Mouse (Mus musculus) MEL (cell line): Measurements from ENCODE around the gene Slc23a2. TPM values are rescaled to one million over a fixed set of nuclear protein-coding genes. Genes with fewer than 3 reads are reported as not detected.

Experiments
- DNase-seq: peaks from one replicate; pipeline ENCODE4 v3.0.0; 2011; ENCODE audit warnings: low read depth, low spot score
- H3K27ac ChIP-seq: 2 replicates; pipeline ENCODE4 v1.5.1; 2012; ENCODE audit warnings: low read depth, mild to moderate bottlenecking, control low read depth, low read length, moderate library complexity; ENCODE audit not compliant: control insufficient read depth
- H3K27me3 ChIP-seq, 2 experiments: fragments of 150-350 bp in 1 of 2; sonication (generic) in 1 of 2; 2 replicates each; pipeline ENCODE4 v1.6.1; 2012; ENCODE audit warnings: low read length in 2 of 2, mild to moderate bottlenecking in 2 of 2, improper control_type of control experiment in 1 of 2, moderate library complexity in 1 of 2; ENCODE audit not compliant: insufficient read depth in 2 of 2, control insufficient read depth in 1 of 2
- H3K36me3 ChIP-seq, 2 experiments: 2 replicates each; pipeline ENCODE4 v1.6.1; 2012 to 2014; ENCODE audit warnings: low read length in 2 of 2, improper control_type of control experiment in 1 of 2, inconsistent platforms in 1 of 2, mild to moderate bottlenecking in 1 of 2; ENCODE audit not compliant: insufficient read depth in 2 of 2, control insufficient read depth in 1 of 2
- H3K4me1 ChIP-seq, 2 experiments: fragments of 150-350 bp in 1 of 2; sonication (generic) in 1 of 2; 2 replicates each; pipeline ENCODE4 v1.6.1; 2012; ENCODE audit warnings: low read length in 2 of 2, improper control_type of control experiment in 1 of 2, mild to moderate bottlenecking in 1 of 2; ENCODE audit not compliant: insufficient read depth in 2 of 2, control insufficient read depth in 1 of 2
- H3K4me3 ChIP-seq, 2 experiments: fragments of 150-350 bp in 1 of 2; sonication (generic) in 1 of 2; 2 replicates each; pipeline ENCODE4 v1.5.1; 2012; ENCODE audit warnings: low read depth in 2 of 2, low read length in 2 of 2, mild to moderate bottlenecking in 2 of 2, moderate library complexity in 2 of 2, control low read depth in 1 of 2, improper control_type of control experiment in 1 of 2; ENCODE audit not compliant: control insufficient read depth in 1 of 2, insufficient read depth in 1 of 2
- H3K79me2 ChIP-seq: 2 replicates; pipeline ENCODE4 v1.6.1; 2012; ENCODE audit warnings: mild to moderate bottlenecking, low read length, moderate library complexity; ENCODE audit not compliant: control insufficient read depth, poor library complexity, insufficient read depth
- H3K9ac ChIP-seq: 2 replicates; pipeline ENCODE4 v1.6.1; 2012; ENCODE audit warnings: low read depth, mild to moderate bottlenecking, control low read depth, low read length, moderate library complexity; ENCODE audit not compliant: control insufficient read depth, poor library complexity, severe bottlenecking
- H3K9me3 ChIP-seq: fragments of 150-350 bp; sonication (generic); replicated peaks from 2 replicates; pipeline ENCODE4 v1.6.1; 2012; ENCODE audit warnings: mild to moderate bottlenecking, low read length, improper control_type of control experiment, moderate library complexity; ENCODE audit not compliant: insufficient read depth
- CTCF ChIP-seq, 3 experiments: IDR thresholded peaks in 2 of 3; conservative IDR thresholded peaks in 1 of 3; 2 replicates each; pipeline ENCODE4 v1.5.1; 2011 to 2012; ENCODE audit warnings: low read length in 3 of 3, low read depth in 2 of 3, mild to moderate bottlenecking in 2 of 3, improper control_type of control experiment in 1 of 3, inconsistent platforms in 1 of 3, mixed read lengths in 1 of 3, moderate library complexity in 1 of 3; ENCODE audit not compliant: control insufficient read depth in 1 of 3, insufficient read depth in 1 of 3, poor library complexity in 1 of 3, severe bottlenecking in 1 of 3
- E2F4 ChIP-seq: IDR thresholded peaks from 2 replicates; pipeline ENCODE4 v1.6.1; 2011; ENCODE audit warnings: low read depth, low read length, improper control_type of control experiment, borderline replicate concordance
- EP300 ChIP-seq, 2 experiments: IDR thresholded peaks; 2 replicates each; pipeline ENCODE4 v1.6.1; 2011; ENCODE audit warnings: improper control_type of control experiment in 2 of 2, low read length in 2 of 2, low read depth in 1 of 2, mild to moderate bottlenecking in 1 of 2
- ETS1 ChIP-seq: IDR thresholded peaks from 2 replicates; pipeline ENCODE4 v1.6.1; 2012; ENCODE audit warnings: low read depth, mild to moderate bottlenecking, inconsistent platforms, low read length, improper control_type of control experiment, moderate library complexity
- JUND ChIP-seq: IDR thresholded peaks from 2 replicates; pipeline ENCODE4 v1.6.1; 2011; ENCODE audit warnings: low read depth, mild to moderate bottlenecking, improper control_type of control experiment, low read length
- KAT2A ChIP-seq: conservative IDR thresholded peaks from 2 replicates; pipeline ENCODE4 v1.6.1; 2012; ENCODE audit warnings: low read depth, low read length, improper control_type of control experiment, inconsistent platforms
- MAFK ChIP-seq: IDR thresholded peaks from 2 replicates; pipeline ENCODE4 v1.6.1; 2011; ENCODE audit warnings: low read depth, mild to moderate bottlenecking, low read length, improper control_type of control experiment, borderline replicate concordance
- MAZ ChIP-seq: IDR thresholded peaks from 2 replicates; pipeline ENCODE4 v1.6.1; 2012; ENCODE audit warnings: low read depth, mild to moderate bottlenecking, inconsistent platforms, low read length, improper control_type of control experiment
- MEF2A ChIP-seq: IDR thresholded peaks from 2 replicates; pipeline ENCODE4 v1.6.1; 2014; ENCODE audit warnings: low read depth, mild to moderate bottlenecking, inconsistent platforms, low read length, improper control_type of control experiment; ENCODE audit not compliant: poor library complexity, insufficient replicate concordance, severe bottlenecking; ENCODE audit errors: extremely low read depth
- MXI1 ChIP-seq: IDR thresholded peaks from 2 replicates; pipeline ENCODE4 v1.6.1; 2011; ENCODE audit warnings: mild to moderate bottlenecking, low read depth, low read length, improper control_type of control experiment
- RCOR1 ChIP-seq: IDR thresholded peaks from 2 replicates; pipeline ENCODE4 v1.6.1; 2012; ENCODE audit warnings: low read depth, mild to moderate bottlenecking, inconsistent platforms, low read length, improper control_type of control experiment
- UBTF ChIP-seq: IDR thresholded peaks from 2 replicates; pipeline ENCODE4 v1.6.1; 2012; ENCODE audit warnings: low read depth, mild to moderate bottlenecking, inconsistent platforms, low read length, improper control_type of control experiment, moderate library complexity, borderline replicate concordance; ENCODE audit not compliant: insufficient read depth
- USF1 ChIP-seq: IDR thresholded peaks from 2 replicates; pipeline ENCODE4 v1.6.1; 2014; ENCODE audit warnings: low read depth, mild to moderate bottlenecking, inconsistent platforms, low read length, improper control_type of control experiment, moderate library complexity
- ZC3H11A ChIP-seq: IDR thresholded peaks from 2 replicates; pipeline ENCODE4 v1.6.1; 2012; ENCODE audit warnings: low read depth, mild to moderate bottlenecking, inconsistent platforms, low read length, improper control_type of control experiment
- ZKSCAN1 ChIP-seq: IDR thresholded peaks from 2 replicates; pipeline ENCODE4 v1.6.1; 2012; ENCODE audit warnings: low read depth, mild to moderate bottlenecking, inconsistent platforms, low read length, improper control_type of control experiment, moderate library complexity
- ZMIZ1 ChIP-seq: IDR thresholded peaks from 2 replicates; pipeline ENCODE4 v1.6.1; 2012; ENCODE audit warnings: low read depth, mild to moderate bottlenecking, inconsistent platforms, low read length, improper control_type of control experiment, moderate library complexity
- polyA plus RNA-seq, 2 experiments: library from polyadenylated mRNA; stranded (reverse) in 1 of 2; unstranded in 1 of 2; fragments of >175 nt in 1 of 2; fragments of >200 nt in 1 of 2; gene quantifications; 2 replicates each; pipeline versions ENCODE4 v1.2.1 to v1.2.4; 2012; ENCODE audit warnings: low replicate concordance in 2 of 2, low read depth in 1 of 2; ENCODE audit not compliant: insufficient read length in 2 of 2, insufficient read depth in 1 of 2, missing spikeins in 1 of 2
- total RNA-seq: library from RNA; depleted of rRNA; stranded (reverse); fragments of 300-350 nt; gene quantifications from 2 replicates; pipeline ENCODE4 v1.2.3, GENCODE M21; 2012

The Slc23a2 gene
- total and polyA plus RNA-seq, 3 experiments, result 7.9 to 10.3 TPM; not detected in 1

DNA sequence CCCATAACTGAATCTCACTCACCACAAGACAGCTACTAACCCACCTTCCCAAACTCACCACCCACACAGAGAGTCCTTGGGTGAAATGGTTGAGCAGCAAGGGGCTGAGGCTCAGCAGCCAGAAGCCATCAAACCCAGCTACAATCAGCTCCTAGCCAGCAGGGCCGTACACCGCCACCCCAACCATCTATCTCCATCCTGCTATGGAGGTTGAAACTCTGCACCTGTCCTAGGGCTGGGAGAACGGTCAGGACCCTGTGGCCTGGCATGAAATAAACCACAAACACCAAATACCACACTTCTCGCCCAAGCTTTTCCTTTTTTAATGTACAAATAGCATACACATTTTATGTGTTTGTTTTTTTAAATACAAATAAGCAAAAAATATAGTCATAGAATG is 120.9 kb downstream of the Slc23a2 start:
- no peaks in the 10 kb centered on the region for H3K79me2 ChIP-seq
- H3K27me3 ChIP-seq, result no peaks in the 10 kb centered on the region
- H3K4me3 ChIP-seq, result no peak overlapping the region
- no peak for DNase-seq
- no peak overlapping the region for H3K9ac ChIP-seq
- no peaks in the 10 kb centered on the region for H3K9me3 ChIP-seq
- peaks cover 0 to 24% of the 10 kb centered on the region in 2 experiments; a peak in 3 of 4 replicates for H3K4me1 ChIP-seq
- TF ChIP-seq KAT2A (no peak), JUND (no peak), ETS1 (no peak), UBTF (no peak), MAFK (no peak), E2F4 (no peak), ZMIZ1 (no peak), EP300 (IDR thresholded peaks at IDR 0.05; ENCODE audit: low read depth in 1 of 2, low read length in 2 of 2) (no peak), MXI1 (no peak), CTCF (IDR thresholded peaks at IDR 0.05 in 2 of 3, conservative IDR thresholded peaks at IDR 0.05 in 1 of 3; ENCODE audit: control insufficient read depth in 1 of 3, insufficient read depth in 1 of 3, low read depth in 2 of 3, low read length in 3 of 3, poor library complexity in 1 of 3, severe bottlenecking in 1 of 3) (no peak), USF1 (no peak), MAZ (no peak), ZKSCAN1 (no peak), ZC3H11A (no peak), MEF2A (no peak), RCOR1 (no peak)
- H3K36me3 ChIP-seq, result peaks cover 0 to 3% of the 10 kb centered on the region in 2 experiments; a peak in 2 of 4 replicates
- H3K27ac ChIP-seq, result no peak overlapping the region

DNA sequence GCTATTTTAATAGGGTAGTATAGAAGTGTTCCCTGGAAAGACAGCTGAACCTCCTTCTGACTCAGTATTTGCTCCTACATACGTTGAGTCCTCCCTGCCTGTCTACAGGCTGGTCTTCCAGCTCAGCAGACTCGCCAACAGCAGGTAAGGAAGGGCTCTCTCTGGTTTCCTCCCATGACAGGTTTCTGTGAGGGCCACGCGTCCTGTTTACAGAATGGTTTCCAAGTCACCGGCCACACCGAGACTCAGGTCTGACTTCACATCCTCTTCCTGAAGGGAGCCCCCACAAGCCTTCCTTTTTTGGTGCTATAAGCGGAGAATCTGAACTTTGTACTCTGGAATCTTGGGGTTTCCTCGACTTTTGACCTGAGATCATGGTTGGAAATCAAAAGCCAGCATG is 122.3 kb downstream of the Slc23a2 start:
- no peak for TF ChIP-seq KAT2A
- Histone ChIP-seq H3K79me2 (no peaks in the 10 kb centered on the region), H3K4me3 (no peak overlapping the region), H3K36me3 (no peaks in the 10 kb centered on the region), H3K27me3 (no peaks in the 10 kb centered on the region), H3K9ac (no peak overlapping the region), H3K27ac (no peak overlapping the region), H3K9me3 (no peaks in the 10 kb centered on the region), H3K4me1 (peaks cover 0 to 13% of the 10 kb centered on the region in 2 experiments; a peak in 2 of 4 replicates)
- DNase-seq, result no peak
